Comparison of ENCODE assay signal across 8 mouse cellular contexts in genomic region chr6:117906015-117906531, GRCm38 (mm10). TPM values are rescaled to one million over a fixed set of nuclear protein-coding genes. Genes with fewer than 3 reads are reported as not detected.
DNase-seq lines count a peak whose midpoint lies in the region; ATAC-seq and TF ChIP-seq lines count a peak whose summit lies in the region.

No protein-coding gene starts in this region.

- H3K9ac ChIP-seq in MEL (ENCODE audit: control insufficient read depth, low read depth, low read length, poor library complexity, severe bottlenecking): peak overlapping the region; percentile 97
- H3K9ac ChIP-seq in forebrain, embryonic 12.5 days: peak overlapping the region; percentile 41
- H3K9ac ChIP-seq in intestine, embryonic 14.5 days (ENCODE audit: low read length): peak overlapping the region; percentile 67
- peak overlapping the region; percentile 74 for H3K9ac ChIP-seq in liver, adult 2 months (ENCODE audit: low read depth, low read length)

- TF ChIP-seq POLR2A in kidney, adult 2 months (IDR thresholded peaks at IDR 0.05; ENCODE audit: low read depth, low read length): no peak
- TF ChIP-seq POLR2A in MEL (IDR thresholded peaks at IDR 0.05; ENCODE audit: control insufficient read depth in 1 of 2, insufficient read depth in 1 of 2, low read depth in 1 of 2, low read length in 2 of 2, poor library complexity in 1 of 2): peak in 1 of 2 experiments; percentile 45; a peak in 1 of 4 replicates
- no peak for TF ChIP-seq POLR2A in liver, adult 2 months (IDR thresholded peaks at IDR 0.05; ENCODE audit: extremely low read depth, insufficient read depth, low read length)
- no peak for TF ChIP-seq POLR2A in olfactory bulb, adult 2 months (IDR thresholded peaks at IDR 0.05; ENCODE audit: insufficient read depth, low read depth, low read length)

- peak overlapping the region; percentile 75 for H3K4me3 ChIP-seq in kidney, adult 2 months (ENCODE audit: insufficient read depth, low read depth, low read length)
- H3K4me3 ChIP-seq in MEL (ENCODE audit: control insufficient read depth in 1 of 2, insufficient read depth in 1 of 2, low read depth in 2 of 2, low read length in 2 of 2): peak overlapping the region; percentile 78 to 79
- peak overlapping the region; percentile 100 for H3K4me3 ChIP-seq in forebrain, embryonic 12.5 days (replicated peaks)
- H3K4me3 ChIP-seq in intestine, embryonic 14.5 days (ENCODE audit: low read depth, low read length): peak overlapping the region; percentile 54
- H3K4me3 ChIP-seq in liver, adult 2 months (ENCODE audit: insufficient read depth, low read depth, low read length): peak overlapping the region; percentile 57
- peak overlapping the region; percentile 67 for H3K4me3 ChIP-seq in olfactory bulb, adult 2 months (ENCODE audit: insufficient read depth, low read depth, low read length)

- H3K4me1 ChIP-seq in kidney, adult 2 months (ENCODE audit: control insufficient read depth, insufficient read depth, low read length): peaks cover 13% of the 10 kb centered on the region
- peaks cover 13 to 22% of the 10 kb centered on the region in 2 experiments for H3K4me1 ChIP-seq in MEL (ENCODE audit: control insufficient read depth in 1 of 2, insufficient read depth in 2 of 2, low read length in 2 of 2)
- H3K4me1 ChIP-seq in forebrain, embryonic 12.5 days: peaks cover 25% of the 10 kb centered on the region
- H3K4me1 ChIP-seq in intestine, embryonic 14.5 days (replicated peaks; ENCODE audit: control insufficient read depth, insufficient read depth, low read length): peaks cover 19% of the 10 kb centered on the region
- H3K4me1 ChIP-seq in liver, adult 2 months (ENCODE audit: control insufficient read depth, insufficient read depth, low read length): peaks cover 11% of the 10 kb centered on the region
- H3K4me1 ChIP-seq in olfactory bulb, adult 2 months (ENCODE audit: control insufficient read depth, insufficient read depth, low read length): peaks cover 10% of the 10 kb centered on the region

- peak; percentile 47 for ATAC-seq in forebrain, embryonic 12.5 days (ENCODE audit: low FRiP score)
- no peak; the same call in 1 of the 2 replicates for ATAC-seq in intestine, embryonic 14.5 days (replicated peaks; ENCODE audit: low FRiP score, low TSS enrichment, low read depth)

- H3K4me2 ChIP-seq in forebrain, embryonic 12.5 days: peak overlapping the region; percentile 45
- H3K4me2 ChIP-seq in intestine, embryonic 14.5 days (ENCODE audit: low read length): peak overlapping the region; percentile 54

- no peaks in the 10 kb centered on the region for H3K27me3 ChIP-seq in kidney, adult 2 months (replicated peaks; ENCODE audit: control insufficient read depth, insufficient read depth, low read length)
- H3K27me3 ChIP-seq in MEL (ENCODE audit: control insufficient read depth in 1 of 2, insufficient read depth in 2 of 2, low read length in 2 of 2): no peaks in the 10 kb centered on the region
- H3K27me3 ChIP-seq in forebrain, embryonic 12.5 days: no peaks in the 10 kb centered on the region
- H3K27me3 ChIP-seq in intestine, embryonic 14.5 days (replicated peaks; ENCODE audit: control insufficient read depth, insufficient read depth, low read length): no peaks in the 10 kb centered on the region
- H3K27me3 ChIP-seq in liver, adult 2 months (ENCODE audit: control insufficient read depth, insufficient read depth, low read length): no peaks in the 10 kb centered on the region

- H3K27ac ChIP-seq in kidney, adult 2 months (ENCODE audit: insufficient read depth, low read depth, low read length): peak overlapping the region; percentile 96
- H3K27ac ChIP-seq in MEL (ENCODE audit: control insufficient read depth, low read depth, low read length): peak overlapping the region; percentile 99
- peak overlapping the region; percentile 59 for H3K27ac ChIP-seq in forebrain, embryonic 12.5 days
- H3K27ac ChIP-seq in intestine, embryonic 14.5 days (ENCODE audit: low read depth): peak overlapping the region; percentile 88
- peak overlapping the region; percentile 87 for H3K27ac ChIP-seq in liver, adult 2 months (replicated peaks; ENCODE audit: insufficient read depth, low read depth, low read length)
- H3K27ac ChIP-seq in olfactory bulb, adult 2 months (ENCODE audit: insufficient read depth, low read depth, low read length): peak overlapping the region; percentile 85

- no peak for DNase-seq in kidney, adult 2 months
- DNase-seq in kidney, adult 11 months: no peak
- peak; percentile 77 for DNase-seq in MEL (ENCODE audit: low read depth, low spot score)
- peak; percentile 85 for DNase-seq in intestine, embryonic 14.5 days (ENCODE audit: low spot score)
- DNase-seq in liver, adult 2 months (ENCODE audit: extremely low read depth, low read depth, low spot score): no peak
- DNase-seq in thymus, postnatal 0 days (ENCODE audit: low spot score): no peak

- H3K79me2 ChIP-seq in MEL (ENCODE audit: control insufficient read depth, insufficient read depth, low read length, poor library complexity): peaks cover 77% of the 10 kb centered on the region
- peaks cover 24% of the 10 kb centered on the region for H3K79me2 ChIP-seq in liver, adult 2 months (ENCODE audit: control insufficient read depth, insufficient read depth, low read length)

- no peak for TF ChIP-seq RAD21 in MEL (IDR thresholded peaks at IDR 0.05; ENCODE audit: low read depth, low read length)

- no peak for TF ChIP-seq CTCF in kidney, adult 2 months (conservative IDR thresholded peaks at IDR 0.05; ENCODE audit: insufficient read depth, insufficient read length, low read depth, low read length)
- TF ChIP-seq CTCF in MEL (IDR thresholded peaks at IDR 0.05 in 2 of 3, conservative IDR thresholded peaks at IDR 0.05 in 1 of 3; ENCODE audit: control insufficient read depth in 1 of 3, insufficient read depth in 1 of 3, low read depth in 2 of 3, low read length in 3 of 3, poor library complexity in 1 of 3, severe bottlenecking in 1 of 3): no peak
- TF ChIP-seq CTCF in liver, adult 2 months (IDR thresholded peaks at IDR 0.05; ENCODE audit: low read depth, low read length): no peak
- no peak for TF ChIP-seq CTCF in olfactory bulb, adult 2 months (IDR thresholded peaks at IDR 0.05; ENCODE audit: insufficient read depth, low read depth, low read length)

- no peak for TF ChIP-seq EP300 in MEL (IDR thresholded peaks at IDR 0.05; ENCODE audit: low read depth in 1 of 2, low read length in 2 of 2)

- H3K9me3 ChIP-seq in MEL (replicated peaks; ENCODE audit: insufficient read depth, low read length): no peaks in the 10 kb centered on the region
- no peaks in the 10 kb centered on the region for H3K9me3 ChIP-seq in forebrain, embryonic 12.5 days
- H3K9me3 ChIP-seq in intestine, embryonic 14.5 days (ENCODE audit: control insufficient read depth, low read length): no peaks in the 10 kb centered on the region

- H3K36me3 ChIP-seq in kidney, adult 2 months (ENCODE audit: control insufficient read depth, insufficient read depth, low read length): no peaks in the 10 kb centered on the region
- peaks cover 7 to 32% of the 10 kb centered on the region in 2 experiments for H3K36me3 ChIP-seq in MEL (ENCODE audit: control insufficient read depth in 1 of 2, insufficient read depth in 2 of 2, low read length in 2 of 2)
- H3K36me3 ChIP-seq in forebrain, embryonic 12.5 days (replicated peaks): no peaks in the 10 kb centered on the region
- H3K36me3 ChIP-seq in intestine, embryonic 14.5 days (ENCODE audit: control insufficient read depth, insufficient read depth, low read length): no peaks in the 10 kb centered on the region
- no peaks in the 10 kb centered on the region for H3K36me3 ChIP-seq in liver, adult 2 months (ENCODE audit: control insufficient read depth, insufficient read depth, low read length)

- under 1% methylated on average over 25 of the region's 25 CpGs for WGBS in kidney, adult 2 months
- under 1% methylated on average over 25 of the region's 25 CpGs for WGBS in forebrain, embryonic 12.5 days
- WGBS in intestine, embryonic 14.5 days: under 1% methylated on average over 25 of the region's 25 CpGs
- WGBS in liver, adult 2 months: under 1% methylated on average over 25 of the region's 25 CpGs
- under 1% methylated on average over 25 of the region's 25 CpGs for WGBS in olfactory bulb, adult 2 months

RNA-seq across cellular contexts. Expression of gene Hnrnpf, which starts 5.9 kb away (rescaled TPM):
- polyA plus RNA-seq in kidney, adult 2 months (2012; rRNA removed): 98.5 and 142 TPM in 2 replicates
- 868 and 882 TPM in 2 replicates for total RNA-seq in MEL (2012; rRNA removed)
- polyA plus RNA-seq in MEL (2012; ENCODE audit: insufficient read depth in 1 of 2, insufficient read length in 2 of 2, low read depth in 1 of 2, low replicate concordance in 2 of 2, missing spikeins in 1 of 2): 1,000 to 10,000 TPM in 1 of 2 experiments, 100 to 1,000 TPM in 1; 722 to 2,287 TPM
- 624 TPM in 2 replicates for polyA plus RNA-seq in forebrain, embryonic 12.5 days (2016; fragmentation: Nextera tagmentation; extraction: Ambion mirVana)
- 798 and 814 TPM in 2 replicates for polyA plus RNA-seq in intestine, embryonic 14.5 days (2014; fragmentation: Nextera tagmentation; extraction: Ambion mirVana)
- total RNA-seq in liver, adult 2 months (2014; rRNA removed): 188 and 197 TPM in 2 replicates
- polyA plus RNA-seq in liver, adult 2 months (2012; rRNA removed): 88.2 and 89.3 TPM in 2 replicates
- 271 and 502 TPM in 2 replicates for polyA plus RNA-seq in olfactory bulb, adult 2 months (2012; ENCODE audit: insufficient read depth, insufficient read length, low replicate concordance, missing spikeins)
- polyA plus RNA-seq in thymus, postnatal 0 days (2015; fragmentation: Nextera tagmentation; extraction: Ambion mirVana): 1,040 and 1,096 TPM in 2 replicates

RNA-seq across cellular contexts. Expression of gene Fxyd4, which starts 31.4 kb away (rescaled TPM):
- 196 and 213 TPM in 2 replicates for polyA plus RNA-seq in kidney, adult 2 months (2012; rRNA removed)
- not detected in 2 replicates for total RNA-seq in MEL (2012; rRNA removed)
- polyA plus RNA-seq in MEL (2012; ENCODE audit: insufficient read depth in 1 of 2, insufficient read length in 2 of 2, low read depth in 1 of 2, low replicate concordance in 2 of 2, missing spikeins in 1 of 2): under 1 TPM in 1 of 2 experiments, not detected in 1; 0.22 TPM
- polyA plus RNA-seq in forebrain, embryonic 12.5 days (2016; fragmentation: Nextera tagmentation; extraction: Ambion mirVana): 1.9 and 2.0 TPM in 2 replicates
- polyA plus RNA-seq in intestine, embryonic 14.5 days (2014; fragmentation: Nextera tagmentation; extraction: Ambion mirVana): 1.7 and 3.2 TPM in 2 replicates
- total RNA-seq in liver, adult 2 months (2014; rRNA removed): not detected in 2 replicates
- 0.18 TPM in 1 of 2 replicates, not detected in the other for polyA plus RNA-seq in liver, adult 2 months (2012; rRNA removed)
- polyA plus RNA-seq in olfactory bulb, adult 2 months (2012; ENCODE audit: insufficient read depth, insufficient read length, low replicate concordance, missing spikeins): not detected in 2 replicates
- 2.3 TPM in 2 replicates for polyA plus RNA-seq in thymus, postnatal 0 days (2015; fragmentation: Nextera tagmentation; extraction: Ambion mirVana)

RNA-seq across cellular contexts. Expression of gene Zfp239, which starts 44.2 kb away (rescaled TPM):
- 1.5 and 2.0 TPM in 2 replicates for polyA plus RNA-seq in kidney, adult 2 months (2012; rRNA removed)
- total RNA-seq in MEL (2012; rRNA removed): 17.9 and 20.4 TPM in 2 replicates
- polyA plus RNA-seq in MEL (2012; ENCODE audit: insufficient read depth in 1 of 2, insufficient read length in 2 of 2, low read depth in 1 of 2, low replicate concordance in 2 of 2, missing spikeins in 1 of 2): 10 to 100 TPM in 1 of 2 experiments, not detected in 1; 18.6 TPM
- 13.1 and 16.1 TPM in 2 replicates for polyA plus RNA-seq in forebrain, embryonic 12.5 days (2016; fragmentation: Nextera tagmentation; extraction: Ambion mirVana)
- polyA plus RNA-seq in intestine, embryonic 14.5 days (2014; fragmentation: Nextera tagmentation; extraction: Ambion mirVana): 6.8 and 8.4 TPM in 2 replicates
- total RNA-seq in liver, adult 2 months (2014; rRNA removed): 0.07 and 0.09 TPM in 2 replicates
- 0.05 TPM in 1 of 2 replicates, not detected in the other for polyA plus RNA-seq in liver, adult 2 months (2012; rRNA removed)
- not detected in 2 replicates for polyA plus RNA-seq in olfactory bulb, adult 2 months (2012; ENCODE audit: insufficient read depth, insufficient read length, low replicate concordance, missing spikeins)
- polyA plus RNA-seq in thymus, postnatal 0 days (2015; fragmentation: Nextera tagmentation; extraction: Ambion mirVana): 6.3 and 7.0 TPM in 2 replicates

Comparison
In these comparisons a context has a peak if more than half of its experiments do, and no peak if none do; other contexts are left out.
1. DNase-seq: peak in MEL (single experiment) and intestine, embryonic 14.5 days (single experiment); none in kidney, adult 2 months (single experiment), kidney, adult 11 months (single experiment), liver, adult 2 months (single experiment) and thymus, postnatal 0 days (single experiment).
2. H3K9ac ChIP-seq: peak in every context shown above with its lines; median percentile 97 in MEL; 74 in liver, adult 2 months; 67 in intestine, embryonic 14.5 days; 41 in forebrain, embryonic 12.5 days.
3. RNA of gene Fxyd4, which starts 31.4 kb away (polyA plus RNA-seq): 196 to 213 TPM in kidney, adult 2 months; 2.3 TPM in thymus, postnatal 0 days, 1.9 to 2.0 TPM in forebrain, embryonic 12.5 days, 1.7 to 3.2 TPM in intestine, embryonic 14.5 days, 0.22 TPM in MEL, 0.18 TPM in liver, adult 2 months and not detected in olfactory bulb, adult 2 months; every median in the first group is over 10 times any median in the second.
4. Peak in every context shown above with its lines, with median percentiles within 50 percentile points of each other: H3K27ac ChIP-seq and H3K4me3 ChIP-seq.